Mouse (Mus musculus): Measurements from ENCODE around the gene Dlg2. TPM values are rescaled to one million over a fixed set of nuclear protein-coding genes. Genes with fewer than 3 reads are reported as not detected.

The Dlg2 gene
- polyA plus RNA-seq, 1 experiment: 38.6 TPM

GRCm38 (mm10) chr7:92437168-92437567, 1960.7 kb downstream of the Dlg2 start:
- no peak for DNase-seq (ENCODE audit: low read depth)
- TF ChIP-seq CTCF (IDR thresholded peaks at IDR 0.05; ENCODE audit: borderline replicate concordance, extremely low read depth, insufficient read depth, insufficient read length): no peak
- TF ChIP-seq POLR2A (IDR thresholded peaks at IDR 0.05; ENCODE audit: borderline replicate concordance, extremely low read depth, insufficient read depth, insufficient read length, poor library complexity, severe bottlenecking): no peak

DNA sequence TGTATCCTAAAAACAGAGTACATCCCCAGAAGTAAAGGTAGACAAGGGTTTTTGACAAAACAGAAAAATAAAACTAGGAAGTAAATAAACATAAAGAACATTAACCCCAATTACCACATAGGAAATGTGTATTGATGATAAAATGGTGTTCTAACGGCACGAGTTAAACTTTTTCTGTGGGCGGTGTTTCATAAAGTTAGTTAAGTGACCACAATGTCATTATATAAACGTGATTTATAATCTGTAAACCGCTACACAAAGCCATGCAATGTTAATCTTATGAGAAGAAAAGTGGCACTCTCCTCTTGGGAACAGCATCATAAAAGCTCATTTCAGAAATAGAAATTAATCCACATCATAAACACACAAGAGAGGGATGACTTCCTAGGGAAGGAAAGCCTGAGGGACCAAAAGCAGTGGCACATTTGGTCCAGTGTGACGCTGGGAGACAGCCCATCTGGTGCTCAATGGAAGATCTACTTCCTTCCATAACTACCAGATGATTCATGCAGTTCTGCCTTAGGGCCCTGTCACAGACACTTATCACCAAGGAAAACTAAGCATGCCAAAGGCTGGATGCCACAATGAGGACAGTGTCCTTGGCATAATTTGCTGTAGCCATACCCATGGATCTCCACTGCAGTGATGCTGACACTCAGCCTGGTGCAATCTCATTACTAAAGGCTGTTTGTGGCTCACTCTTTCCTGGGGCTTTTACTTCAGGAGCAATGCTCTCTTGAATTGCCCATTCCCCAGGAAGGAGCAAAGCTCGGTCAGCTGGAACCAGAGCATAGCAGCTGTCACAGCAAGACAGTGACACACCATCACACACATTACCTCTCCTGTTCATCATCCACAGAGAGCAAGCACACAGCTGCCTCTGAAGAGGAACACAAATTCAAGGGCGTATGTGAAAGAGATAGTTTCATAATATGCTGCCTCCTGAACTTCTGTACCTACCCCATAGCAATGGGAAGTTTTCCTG, 1963.3 kb downstream of the Dlg2 start:
- TF ChIP-seq CTCF (IDR thresholded peaks at IDR 0.05; ENCODE audit: borderline replicate concordance, extremely low read depth, insufficient read depth, insufficient read length) (no peak), POLR2A (IDR thresholded peaks at IDR 0.05; ENCODE audit: borderline replicate concordance, extremely low read depth, insufficient read depth, insufficient read length, poor library complexity, severe bottlenecking) (no peak)
- no peak for DNase-seq (ENCODE audit: low read depth)

- no peak for DNase-seq (ENCODE audit: low read depth)
- no peak for TF ChIP-seq CTCF (IDR thresholded peaks at IDR 0.05; ENCODE audit: borderline replicate concordance, extremely low read depth, insufficient read depth, insufficient read length)
- no peak for TF ChIP-seq POLR2A (IDR thresholded peaks at IDR 0.05; ENCODE audit: borderline replicate concordance, extremely low read depth, insufficient read depth, insufficient read length, poor library complexity, severe bottlenecking)
Observed at GRCm38 (mm10) chr7:92441611-92442010, 1965.1 kb downstream of the Dlg2 start.

- DNase-seq (ENCODE audit: low read depth): no peak
- TF ChIP-seq CTCF (IDR thresholded peaks at IDR 0.05; ENCODE audit: borderline replicate concordance, extremely low read depth, insufficient read depth, insufficient read length): no peak
- TF ChIP-seq POLR2A (IDR thresholded peaks at IDR 0.05; ENCODE audit: borderline replicate concordance, extremely low read depth, insufficient read depth, insufficient read length, poor library complexity, severe bottlenecking): no peak
Observed at GRCm38 (mm10) chr7:92442082-92442481, 1965.6 kb downstream of the Dlg2 start.

GRCm38 (mm10) chr7:92447938-92448337, 1971.5 kb downstream of the Dlg2 start:
- DNase-seq (ENCODE audit: low read depth): no peak
- no peak for TF ChIP-seq POLR2A (IDR thresholded peaks at IDR 0.05; ENCODE audit: borderline replicate concordance, extremely low read depth, insufficient read depth, insufficient read length, poor library complexity, severe bottlenecking)
- no peak for TF ChIP-seq CTCF (IDR thresholded peaks at IDR 0.05; ENCODE audit: borderline replicate concordance, extremely low read depth, insufficient read depth, insufficient read length)

GRCm38 (mm10) chr7:92448782-92449575, 1972.5 kb downstream of the Dlg2 start:
- peak; percentile 58 for DNase-seq (ENCODE audit: low read depth)
- TF ChIP-seq POLR2A (IDR thresholded peaks at IDR 0.05; ENCODE audit: borderline replicate concordance, extremely low read depth, insufficient read depth, insufficient read length, poor library complexity, severe bottlenecking) (no peak), CTCF (IDR thresholded peaks at IDR 0.05; ENCODE audit: borderline replicate concordance, extremely low read depth, insufficient read depth, insufficient read length) (no peak)

DNA sequence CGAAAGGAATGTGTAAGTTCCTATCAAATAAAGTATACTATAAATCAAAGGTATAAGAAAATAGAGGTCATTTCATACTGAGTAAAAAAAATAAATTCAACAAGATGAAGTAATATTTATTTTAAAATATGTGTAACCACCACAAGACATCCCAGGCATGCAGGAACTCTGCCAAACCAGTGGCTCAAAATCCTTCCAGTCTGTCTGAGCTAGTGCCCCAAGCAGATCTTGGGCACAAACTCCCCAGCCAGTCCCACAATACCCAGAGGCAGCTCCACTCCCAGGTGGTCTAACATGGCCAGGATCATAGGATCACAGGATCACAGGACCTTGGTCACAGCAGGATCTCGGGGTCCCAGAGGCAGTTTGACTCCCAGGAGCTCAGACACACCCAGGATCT, 1977.7 kb downstream of the Dlg2 start:
- no peak for DNase-seq (ENCODE audit: low read depth)
- no peak for TF ChIP-seq POLR2A (IDR thresholded peaks at IDR 0.05; ENCODE audit: borderline replicate concordance, extremely low read depth, insufficient read depth, insufficient read length, poor library complexity, severe bottlenecking)
- no peak for TF ChIP-seq CTCF (IDR thresholded peaks at IDR 0.05; ENCODE audit: borderline replicate concordance, extremely low read depth, insufficient read depth, insufficient read length)

- TF ChIP-seq CTCF (IDR thresholded peaks at IDR 0.05; ENCODE audit: borderline replicate concordance, extremely low read depth, insufficient read depth, insufficient read length) (no peak), POLR2A (IDR thresholded peaks at IDR 0.05; ENCODE audit: borderline replicate concordance, extremely low read depth, insufficient read depth, insufficient read length, poor library complexity, severe bottlenecking) (no peak)
Observed at GRCm38 (mm10) chr7:92455927-92456326, 1979.5 kb downstream of the Dlg2 start.

DNA sequence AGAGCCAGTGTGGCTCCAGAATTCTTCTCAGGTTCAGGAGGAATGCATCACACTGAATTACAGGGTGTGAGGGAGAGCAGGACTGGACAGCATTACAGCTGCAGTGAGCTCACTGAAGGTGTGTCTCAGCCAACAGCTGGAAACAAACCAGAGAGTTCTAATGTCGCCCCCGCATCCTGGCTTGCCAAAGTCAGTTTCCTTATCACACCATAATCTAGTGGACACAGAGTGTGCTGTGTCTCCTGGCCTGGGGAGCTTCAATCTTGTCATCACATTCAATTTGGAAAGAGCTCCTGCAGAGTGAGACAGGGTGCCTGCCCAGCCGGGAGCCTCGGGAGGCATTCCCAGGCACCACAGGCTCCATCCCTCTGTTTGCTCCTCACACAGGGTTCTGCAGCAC, 1981.3 kb downstream of the Dlg2 start:
- no peak for DNase-seq (ENCODE audit: low read depth)
- TF ChIP-seq POLR2A (IDR thresholded peaks at IDR 0.05; ENCODE audit: borderline replicate concordance, extremely low read depth, insufficient read depth, insufficient read length, poor library complexity, severe bottlenecking) (no peak), CTCF (IDR thresholded peaks at IDR 0.05; ENCODE audit: borderline replicate concordance, extremely low read depth, insufficient read depth, insufficient read length) (no peak)

More at GRCm38 (mm10) chr7:92455927-92456326, 1979.5 kb downstream of the Dlg2 start:
- no peak for DNase-seq (ENCODE audit: low read depth)

GRCm38 (mm10) chr7:92458308-92458707, 1981.8 kb downstream of the Dlg2 start:
- TF ChIP-seq POLR2A (IDR thresholded peaks at IDR 0.05; ENCODE audit: borderline replicate concordance, extremely low read depth, insufficient read depth, insufficient read length, poor library complexity, severe bottlenecking): no peak
- no peak for TF ChIP-seq CTCF (IDR thresholded peaks at IDR 0.05; ENCODE audit: borderline replicate concordance, extremely low read depth, insufficient read depth, insufficient read length)

GRCm38 (mm10) chr7:92460578-92460977, 1984.1 kb downstream of the Dlg2 start:
- TF ChIP-seq POLR2A (IDR thresholded peaks at IDR 0.05; ENCODE audit: borderline replicate concordance, extremely low read depth, insufficient read depth, insufficient read length, poor library complexity, severe bottlenecking) (no peak), CTCF (IDR thresholded peaks at IDR 0.05; ENCODE audit: borderline replicate concordance, extremely low read depth, insufficient read depth, insufficient read length) (no peak)
- peak; percentile 38 for DNase-seq (ENCODE audit: low read depth)

More at GRCm38 (mm10) chr7:92458308-92458707, 1981.8 kb downstream of the Dlg2 start:
- no peak for DNase-seq (ENCODE audit: low read depth)

All from brain, embryonic 14.5 days (tissue).